Mouse (Mus musculus): ENCODE measurements at regions not wholly inside any gene's neighbourhood (a gene's known extent, or its start where the extent isn't known, plus 50 kb on each side); places are given as distances from the start of the nearest gene placed in this dataset.

DNA sequence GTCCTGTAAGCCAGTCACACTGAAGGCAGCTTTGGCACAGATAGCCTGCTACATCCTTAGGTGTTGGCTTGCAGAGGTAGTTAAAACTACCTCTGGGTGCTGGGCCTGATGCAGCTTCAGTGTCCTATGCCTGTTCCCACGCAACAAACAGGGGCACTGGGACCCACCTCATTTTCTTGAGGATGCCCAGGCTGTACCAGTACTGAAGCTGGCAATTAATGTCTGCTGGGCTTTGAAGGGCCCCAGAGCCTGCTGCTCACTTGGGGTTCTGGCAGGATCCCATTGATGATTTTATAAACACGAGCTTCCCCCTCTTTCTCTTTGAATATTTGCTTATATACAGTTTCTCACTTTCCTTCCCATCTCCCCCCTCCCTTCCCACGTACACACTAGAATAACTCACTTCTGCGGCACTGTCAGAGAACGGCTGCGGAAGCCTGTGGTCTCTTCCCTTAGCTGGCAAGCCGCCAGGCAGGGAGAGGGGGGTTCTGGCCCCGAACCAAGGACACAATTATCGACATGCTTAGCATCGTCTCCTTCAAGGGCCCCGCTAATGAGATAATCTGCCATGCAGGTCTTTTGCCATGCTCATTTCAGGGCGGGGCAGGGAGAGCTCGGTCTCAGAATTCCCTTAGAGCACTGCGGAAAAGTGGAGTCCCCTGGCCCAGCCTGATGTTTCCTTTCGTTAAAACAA, 182.9 kb downstream of the Abhd5 start:
- DNase-seq (ENCODE audit: low spot score), result peak; percentile 73
- 30% methylated on average over 15 of the region's 15 CpGs for WGBS
- H3K4me1 ChIP-seq (replicated peaks; ENCODE audit: control insufficient read depth, insufficient read depth, low read length), result peaks cover 17% of the 10 kb centered on the region; the same call in 1 of the 2 replicates
- ATAC-seq (ENCODE audit: low FRiP score), result peak; percentile 48
- H3K27me3 ChIP-seq (ENCODE audit: control insufficient read depth, insufficient read depth, low read length), result no peaks in the 10 kb centered on the region
- no peak overlapping the region for H3K4me2 ChIP-seq (replicated peaks)
- no peak overlapping the region for H3K27ac ChIP-seq
- no peak overlapping the region for H3K4me3 ChIP-seq (replicated peaks; ENCODE audit: low read length)
- no peaks in the 10 kb centered on the region for H3K9me3 ChIP-seq (ENCODE audit: control insufficient read depth, low read length)
- H3K36me3 ChIP-seq (replicated peaks; ENCODE audit: control insufficient read depth, insufficient read depth), result no peaks in the 10 kb centered on the region
- H3K9ac ChIP-seq, result no peak overlapping the region

DNA sequence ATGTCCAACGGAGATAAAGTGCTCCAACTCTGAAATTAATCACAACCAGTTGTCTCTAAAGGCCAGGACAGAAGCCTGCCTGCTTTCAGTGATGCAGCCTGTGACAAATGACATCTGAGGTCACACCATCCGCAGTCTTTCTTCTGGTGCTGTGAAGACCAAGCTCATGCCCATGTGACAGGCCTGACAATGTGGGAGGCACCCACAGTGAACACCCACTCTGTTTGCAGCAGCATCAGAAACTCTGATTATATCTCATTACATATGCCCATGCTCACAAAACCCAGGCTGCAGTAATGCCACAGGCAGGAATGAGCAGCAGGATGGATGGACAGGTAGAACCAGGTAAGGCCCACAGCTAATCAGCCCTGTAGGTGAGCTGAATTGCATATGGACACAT, 183.6 kb downstream of the Abhd5 start:
- Histone ChIP-seq H3K27ac (no peak overlapping the region), H3K4me1 (replicated peaks; ENCODE audit: control insufficient read depth, insufficient read depth, low read length) (peaks cover 17% of the 10 kb centered on the region; the same call in 1 of the 2 replicates)

DNA sequence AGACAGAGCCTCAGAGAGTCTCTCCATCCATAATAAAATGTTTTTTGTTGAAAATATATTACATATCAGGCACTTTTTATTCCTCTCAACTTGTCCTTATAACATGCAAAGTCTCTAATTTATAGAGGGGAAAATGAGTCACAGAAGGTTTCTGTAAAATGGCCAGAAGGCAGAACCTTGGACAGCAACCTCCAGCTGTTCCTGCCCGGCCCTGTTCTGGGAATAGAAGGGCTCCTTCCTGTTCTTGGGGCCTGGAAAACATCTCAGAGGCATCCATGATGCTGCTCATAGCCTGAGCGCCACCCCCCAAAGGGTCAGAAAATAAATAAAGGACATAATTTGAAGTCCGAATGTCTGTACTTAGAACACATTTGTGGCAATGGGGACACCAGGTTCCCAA, 188.7 kb downstream of the Abhd5 start:
- H3K4me3 ChIP-seq (replicated peaks; ENCODE audit: low read length), result no peak overlapping the region
- 54% methylated on average over 3 of the region's 3 CpGs for WGBS
- no peak overlapping the region for H3K4me2 ChIP-seq (replicated peaks)
- H3K9me3 ChIP-seq (ENCODE audit: control insufficient read depth, low read length), result no peaks in the 10 kb centered on the region
- ATAC-seq (ENCODE audit: low FRiP score), result no peak
- 0 out of 2 replicates have a peak, but pooled peaks cover 4% of the 10 kb centered on the region for H3K4me1 ChIP-seq (replicated peaks; ENCODE audit: control insufficient read depth, insufficient read depth, low read length)
- no peak for DNase-seq (ENCODE audit: low spot score)
- H3K9ac ChIP-seq, result no peak overlapping the region
- H3K36me3 ChIP-seq (replicated peaks; ENCODE audit: control insufficient read depth, insufficient read depth), result no peaks in the 10 kb centered on the region
- H3K27ac ChIP-seq, result no peak overlapping the region
- H3K27me3 ChIP-seq (ENCODE audit: control insufficient read depth, insufficient read depth, low read length), result no peaks in the 10 kb centered on the region

More for the DNA sequence above, 183.6 kb downstream of the Abhd5 start:
- Histone ChIP-seq H3K36me3 (replicated peaks; ENCODE audit: control insufficient read depth, insufficient read depth) (no peaks in the 10 kb centered on the region), H3K4me2 (replicated peaks) (no peak overlapping the region), H3K27me3 (ENCODE audit: control insufficient read depth, insufficient read depth, low read length) (no peaks in the 10 kb centered on the region), H3K9me3 (ENCODE audit: control insufficient read depth, low read length) (no peaks in the 10 kb centered on the region), H3K4me3 (replicated peaks; ENCODE audit: low read length) (no peak overlapping the region), H3K9ac (no peak overlapping the region)
- ATAC-seq (ENCODE audit: low FRiP score), result no peak
- 38% methylated on average over 2 of the region's 2 CpGs for WGBS
- no peak for DNase-seq (ENCODE audit: low spot score)

DNA sequence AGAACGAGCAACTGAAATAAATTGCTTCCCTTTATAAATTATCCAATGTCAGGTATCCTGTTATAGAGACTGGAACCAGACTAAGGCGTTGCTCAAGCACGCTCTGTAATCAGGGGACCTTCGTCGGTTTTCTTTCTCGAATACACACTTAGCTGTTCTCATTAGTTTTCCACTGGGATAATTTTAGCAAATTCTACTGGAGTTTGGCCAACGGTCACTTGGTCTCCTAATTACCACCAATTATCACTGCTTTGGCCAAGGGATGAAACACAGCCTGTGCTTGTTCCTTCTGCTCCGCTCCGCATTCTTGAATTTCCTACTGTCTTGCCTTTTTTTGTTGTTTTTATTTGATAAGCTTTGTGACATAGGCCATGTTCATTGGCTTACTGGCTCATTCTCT, 191.1 kb upstream of the Topaz1 start:
- Histone ChIP-seq H3K9ac (no peak overlapping the region), H3K27ac (no peak overlapping the region), H3K4me1 (replicated peaks; ENCODE audit: control insufficient read depth, insufficient read depth, low read length) (no peaks in the 10 kb centered on the region), H3K9me3 (ENCODE audit: control insufficient read depth, low read length) (no peaks in the 10 kb centered on the region), H3K36me3 (replicated peaks; ENCODE audit: control insufficient read depth, insufficient read depth) (no peaks in the 10 kb centered on the region), H3K4me3 (replicated peaks; ENCODE audit: low read length) (no peak overlapping the region), H3K4me2 (replicated peaks) (no peak overlapping the region), H3K27me3 (ENCODE audit: control insufficient read depth, insufficient read depth, low read length) (no peaks in the 10 kb centered on the region)
- WGBS, result 89% methylated on average over 9 of the region's 9 CpGs
- DNase-seq (ENCODE audit: low spot score), result no peak
- no peak for ATAC-seq (ENCODE audit: low FRiP score)

DNA sequence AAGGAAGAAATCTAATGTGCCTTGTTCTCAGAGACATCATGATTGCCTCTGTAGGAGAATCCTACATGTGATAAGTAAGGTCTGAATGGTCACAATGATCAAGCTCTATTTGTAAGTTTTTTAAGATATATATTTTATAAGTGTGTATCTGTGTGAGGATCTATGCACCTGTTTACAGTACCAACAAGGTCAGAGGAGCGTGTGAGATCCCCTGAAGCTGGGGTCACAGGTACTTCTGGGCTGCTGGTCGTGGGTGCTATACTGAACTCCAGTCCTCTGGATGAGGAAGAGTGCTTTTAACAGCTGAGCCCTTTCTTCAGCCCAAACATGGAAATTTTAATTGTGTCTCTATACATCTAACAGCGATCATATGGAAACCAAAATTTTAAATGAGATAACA, 181.1 kb upstream of the Topaz1 start:
- WGBS, result 80% methylated on average over 3 of the region's 3 CpGs
- DNase-seq (ENCODE audit: low spot score), result no peak
- Histone ChIP-seq H3K27me3 (ENCODE audit: control insufficient read depth, insufficient read depth, low read length) (peaks cover 50% of the 10 kb centered on the region), H3K4me3 (replicated peaks; ENCODE audit: low read length) (no peak overlapping the region), H3K4me2 (replicated peaks) (no peak overlapping the region), H3K4me1 (replicated peaks; ENCODE audit: control insufficient read depth, insufficient read depth, low read length) (peaks cover 11% of the 10 kb centered on the region; the same call in 1 of the 2 replicates), H3K27ac (no peak overlapping the region), H3K9ac (no peak overlapping the region), H3K9me3 (ENCODE audit: control insufficient read depth, low read length) (no peaks in the 10 kb centered on the region), H3K36me3 (replicated peaks; ENCODE audit: control insufficient read depth, insufficient read depth) (no peaks in the 10 kb centered on the region)
- no peak for ATAC-seq (ENCODE audit: low FRiP score)

DNA sequence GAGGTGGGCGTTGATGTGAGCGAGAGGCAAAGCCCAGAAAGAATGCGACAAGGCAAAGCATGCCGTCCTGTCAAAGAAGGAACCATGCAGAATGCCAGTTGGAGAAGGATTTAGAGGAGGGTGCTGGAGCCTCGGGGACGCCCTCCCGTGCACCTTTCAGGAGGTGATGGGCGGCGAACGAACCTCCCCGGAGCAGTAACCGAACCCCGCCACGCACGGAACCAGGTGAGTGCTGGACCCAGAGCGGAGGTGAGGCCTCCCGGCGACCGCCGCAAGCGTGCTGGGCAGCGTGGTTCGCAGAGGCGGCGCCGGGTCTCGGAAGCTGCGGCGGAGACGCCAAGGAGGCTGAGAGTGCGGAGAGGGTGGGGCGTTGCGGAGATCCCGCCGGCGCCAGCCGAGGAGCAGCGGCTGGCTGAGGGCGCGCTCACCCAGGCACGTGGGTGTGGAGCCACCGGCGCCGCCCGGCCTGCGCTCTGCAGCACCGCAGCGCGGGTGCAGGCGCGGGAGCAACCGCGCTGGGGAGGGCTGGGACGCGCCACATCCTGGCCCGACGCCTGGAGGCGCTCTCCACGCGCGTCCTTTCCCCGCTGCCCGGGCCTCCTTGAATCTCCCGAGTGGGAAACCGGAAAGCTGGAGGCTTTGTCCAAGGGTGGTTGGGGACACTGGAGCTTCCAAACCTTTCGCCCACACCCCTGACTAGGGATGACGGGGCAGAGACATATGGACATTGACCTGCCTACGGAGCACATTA, 178.3 kb upstream of the Topaz1 start:
- Histone ChIP-seq H3K36me3 (replicated peaks; ENCODE audit: control insufficient read depth, insufficient read depth) (no peaks in the 10 kb centered on the region), H3K27me3 (ENCODE audit: control insufficient read depth, insufficient read depth, low read length) (peaks cover 71% of the 10 kb centered on the region), H3K4me1 (replicated peaks; ENCODE audit: control insufficient read depth, insufficient read depth, low read length) (peaks cover 17% of the 10 kb centered on the region; the same call in 1 of the 2 replicates), H3K4me3 (replicated peaks; ENCODE audit: low read length) (peak overlapping the region; percentile 45), H3K27ac (peak overlapping the region; percentile 78), H3K9me3 (ENCODE audit: control insufficient read depth, low read length) (no peaks in the 10 kb centered on the region), H3K4me2 (replicated peaks) (peak overlapping the region; percentile 82), H3K9ac (peak overlapping the region; percentile 70)
- DNase-seq (ENCODE audit: low spot score) (peak; percentile 63), ATAC-seq (ENCODE audit: low FRiP score) (peak; percentile 63)
- WGBS, result under 1% methylated on average over 55 of the region's 68 CpGs

DNA sequence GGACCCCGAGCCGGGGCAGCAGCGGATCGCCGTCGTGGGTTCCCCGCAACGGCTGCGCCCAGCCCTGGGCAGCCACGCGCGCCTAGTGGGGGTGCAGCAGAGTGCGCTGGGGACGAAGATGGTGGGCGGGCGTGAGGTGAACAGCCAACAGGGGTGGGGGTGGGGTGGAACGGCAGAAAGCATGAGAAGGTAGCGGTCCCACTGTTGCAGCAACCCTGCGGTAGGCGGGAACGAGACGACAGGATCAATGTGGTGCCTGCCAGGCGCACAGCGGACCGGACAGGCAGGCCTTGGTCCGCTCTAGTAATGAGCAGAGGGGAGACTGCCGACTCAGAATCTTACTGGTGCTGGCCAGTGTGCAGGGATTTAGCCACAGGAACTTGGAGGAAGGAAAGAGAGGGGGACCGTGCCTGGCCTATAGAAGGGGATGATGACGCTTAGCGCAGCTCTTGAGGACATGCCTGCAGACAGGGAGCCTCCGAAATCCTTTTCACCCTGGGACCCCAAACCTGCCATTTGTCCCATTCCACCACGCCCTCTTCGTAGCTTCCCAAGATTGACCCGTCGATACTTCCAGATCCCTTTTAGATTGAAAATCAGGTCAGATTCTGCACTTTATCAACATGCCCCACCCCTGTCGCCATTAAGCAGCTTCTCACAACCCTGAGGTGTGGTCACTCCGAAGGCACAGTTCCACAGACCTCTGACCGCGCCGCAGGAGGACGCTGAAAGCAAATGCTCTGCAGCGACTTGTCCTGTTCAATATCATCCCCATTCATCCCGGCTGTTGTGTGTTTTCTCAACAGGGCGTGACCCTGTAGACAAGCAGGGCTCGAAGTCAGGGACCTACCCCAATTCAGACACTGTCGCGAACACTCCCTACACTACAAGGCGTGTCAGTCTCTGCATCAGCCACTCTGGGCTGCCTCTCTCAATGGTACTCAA, 177.4 kb upstream of the Topaz1 start:
- ATAC-seq (ENCODE audit: low FRiP score) (peak; percentile 34), DNase-seq (ENCODE audit: low spot score) (no peak)
- peak overlapping the region; percentile 78 for H3K27ac ChIP-seq
- H3K36me3 ChIP-seq (replicated peaks; ENCODE audit: control insufficient read depth, insufficient read depth), result no peaks in the 10 kb centered on the region
- H3K9me3 ChIP-seq (ENCODE audit: control insufficient read depth, low read length), result no peaks in the 10 kb centered on the region
- 2% methylated on average over 48 of the region's 48 CpGs for WGBS
- peak overlapping the region; percentile 45 for H3K4me3 ChIP-seq (replicated peaks; ENCODE audit: low read length)
- peak overlapping the region; percentile 82 for H3K4me2 ChIP-seq (replicated peaks)
- H3K9ac ChIP-seq, result peak overlapping the region; percentile 70
- H3K4me1 ChIP-seq (replicated peaks; ENCODE audit: control insufficient read depth, insufficient read depth, low read length), result peaks cover 17% of the 10 kb centered on the region; the same call in 1 of the 2 replicates
- H3K27me3 ChIP-seq (ENCODE audit: control insufficient read depth, insufficient read depth, low read length), result peaks cover 74% of the 10 kb centered on the region

DNA sequence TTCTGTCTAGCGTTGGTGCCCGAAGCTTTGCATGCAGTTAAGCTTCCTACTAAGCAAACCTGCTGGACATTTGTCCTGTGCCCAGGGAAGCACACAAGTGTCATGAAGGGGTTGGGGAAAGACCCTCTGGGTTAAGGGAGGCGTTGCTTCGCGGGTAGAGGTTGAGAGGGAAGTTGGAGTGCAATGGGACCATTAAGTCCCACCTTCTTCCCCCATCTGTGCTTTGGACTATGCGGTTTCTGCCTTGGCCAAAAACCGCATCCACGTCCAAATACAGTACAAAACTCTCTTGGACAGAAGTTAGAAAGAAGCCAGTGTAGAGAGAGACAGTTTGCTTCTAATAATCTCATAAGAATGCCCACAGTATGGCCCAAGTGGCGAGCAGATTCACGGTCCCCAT, 176.1 kb upstream of the Topaz1 start:
- peak overlapping the region; percentile 76 for H3K4me2 ChIP-seq (replicated peaks)
- peak overlapping the region; percentile 75 for H3K9ac ChIP-seq
- DNase-seq (ENCODE audit: low spot score) (no peak), ATAC-seq (ENCODE audit: low FRiP score) (no peak)
- no peaks in the 10 kb centered on the region for H3K9me3 ChIP-seq (ENCODE audit: control insufficient read depth, low read length)
- H3K27me3 ChIP-seq (ENCODE audit: control insufficient read depth, insufficient read depth, low read length), result peaks cover 76% of the 10 kb centered on the region
- WGBS, result 3% methylated on average over 10 of the region's 10 CpGs
- H3K27ac ChIP-seq, result no peak overlapping the region
- peak overlapping the region; percentile 74 for H3K4me3 ChIP-seq (replicated peaks; ENCODE audit: low read length)
- no peaks in the 10 kb centered on the region for H3K36me3 ChIP-seq (replicated peaks; ENCODE audit: control insufficient read depth, insufficient read depth)
- H3K4me1 ChIP-seq (replicated peaks; ENCODE audit: control insufficient read depth, insufficient read depth, low read length), result peaks cover 17% of the 10 kb centered on the region; the same call in 1 of the 2 replicates

All from hindbrain, embryonic 14.5 days (tissue).